10 mouse cellular contexts compared by ENCODE assay signal in the genomic region with DNA sequence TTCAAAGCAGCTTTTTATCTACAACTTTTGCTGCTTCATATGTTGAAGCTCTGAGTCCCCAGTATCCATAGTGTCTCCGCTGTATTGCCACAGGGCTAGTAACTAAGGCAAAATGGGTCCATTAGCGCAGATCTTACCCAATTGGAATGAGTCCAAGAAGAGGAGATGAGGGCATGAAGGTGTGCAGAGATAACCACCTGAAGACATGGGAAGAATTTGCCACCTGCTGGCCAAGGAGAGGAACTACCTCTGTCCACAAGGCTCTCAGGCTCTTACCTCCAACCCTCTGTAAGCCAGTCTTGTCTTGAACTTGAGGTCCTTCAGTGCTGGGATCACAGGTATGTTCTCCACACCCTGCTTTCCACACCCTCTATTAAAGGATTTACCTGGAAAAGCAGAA. TPM values are rescaled to one million over a fixed set of nuclear protein-coding genes. Genes with fewer than 3 reads are reported as not detected.
DNase-seq lines count a peak whose midpoint lies in the region; TF ChIP-seq lines count a peak whose summit lies in the region.
"Had no signal": no experiment of that assay in that cellular context is flagged by ENCODE, and none has a peak within 500 bp of the region (broad histone marks: within the 10 kb centered on the region; RNA-seq: fewer than 3 reads in every experiment).

No protein-coding gene starts in this region.

- H3K9ac ChIP-seq in heart, adult 2 months (ENCODE audit: low read depth, low read length), result no peak overlapping the region
- H3K9ac ChIP-seq in MEL (ENCODE audit: control insufficient read depth, low read depth, low read length, poor library complexity, severe bottlenecking), result no peak overlapping the region
- H3K9ac ChIP-seq: embryonic facial prominence, embryonic 13.5 days; lung, embryonic 15.5 days had no signal

- intact Hi-C loops in heart, adult 2 months (cut with DNase I), result no loop called here
- intact Hi-C loops in heart, postnatal 25 days (cut with DNase I), result loop anchor here (5.0 to 10.0 kb wide), 2 partner anchors 292 to 424 kb away; partner anchors contain the start of gene 2010109I03Rik

- no peak overlapping the region for H3K27ac ChIP-seq in heart, adult 2 months
- no peak overlapping the region for H3K27ac ChIP-seq in MEL (ENCODE audit: control insufficient read depth, low read depth, low read length)
- no peak overlapping the region for H3K27ac ChIP-seq in small intestine, adult 2 months (ENCODE audit: insufficient read depth, low read depth, low read length)
- H3K27ac ChIP-seq: embryonic facial prominence, embryonic 13.5 days; lung, embryonic 15.5 days had no signal

- H3K4me3 ChIP-seq in heart, adult 2 months, result no peak overlapping the region
- no peak overlapping the region for H3K4me3 ChIP-seq in MEL (ENCODE audit: control insufficient read depth in 1 of 2, insufficient read depth in 1 of 2, low read depth in 2 of 2, low read length in 2 of 2)
- no peak overlapping the region for H3K4me3 ChIP-seq in small intestine, adult 2 months (ENCODE audit: low read depth, low read length)
- H3K4me3 ChIP-seq: embryonic facial prominence, embryonic 13.5 days; lung, embryonic 15.5 days had no signal

- H3K9me3 ChIP-seq in MEL (replicated peaks; ENCODE audit: insufficient read depth, low read length), result no peaks in the 10 kb centered on the region
- H3K9me3 ChIP-seq: embryonic facial prominence, embryonic 13.5 days; lung, embryonic 15.5 days had no signal

- H3K4me1 ChIP-seq in heart, adult 2 months (ENCODE audit: control insufficient read depth, insufficient read depth, low read length), result no peaks in the 10 kb centered on the region
- no peaks in the 10 kb centered on the region for H3K4me1 ChIP-seq in MEL (ENCODE audit: control insufficient read depth in 1 of 2, insufficient read depth in 2 of 2, low read length in 2 of 2)
- H3K4me1 ChIP-seq in small intestine, adult 2 months (ENCODE audit: control insufficient read depth, insufficient read depth, insufficient read length, low read length), result no peaks in the 10 kb centered on the region
- H3K4me1 ChIP-seq: embryonic facial prominence, embryonic 13.5 days; lung, embryonic 15.5 days had no signal

- peak; percentile 67 for TF ChIP-seq CTCF in heart, adult 2 months (IDR thresholded peaks at IDR 0.05)
- peak; percentile 24 to 62 (median 43); a peak in 4 of 6 replicates for TF ChIP-seq CTCF in MEL (IDR thresholded peaks at IDR 0.05 in 2 of 3, conservative IDR thresholded peaks at IDR 0.05 in 1 of 3; ENCODE audit: control insufficient read depth in 1 of 3, insufficient read depth in 1 of 3, low read depth in 2 of 3, low read length in 3 of 3, poor library complexity in 1 of 3, severe bottlenecking in 1 of 3)
- peak; percentile 61; the same call in 1 of the 2 replicates for TF ChIP-seq CTCF in small intestine, adult 2 months (IDR thresholded peaks at IDR 0.05; ENCODE audit: extremely low read depth, insufficient read length, insufficient replicate concordance, low read depth, low read length)

- TF ChIP-seq POLR2A in heart, adult 2 months (IDR thresholded peaks at IDR 0.05; ENCODE audit: insufficient read depth, low read depth, low read length), result no peak
- no peak for TF ChIP-seq POLR2A in MEL (IDR thresholded peaks at IDR 0.05; ENCODE audit: control insufficient read depth in 1 of 2, insufficient read depth in 1 of 2, low read depth in 1 of 2, low read length in 2 of 2, poor library complexity in 1 of 2)
- no peak for TF ChIP-seq POLR2A in small intestine, adult 2 months (IDR thresholded peaks at IDR 0.05; ENCODE audit: low read depth, low read length)

- H3K79me2 ChIP-seq in heart, adult 2 months (replicated peaks; ENCODE audit: control insufficient read depth, insufficient read depth, low read length), result no peaks in the 10 kb centered on the region
- no peaks in the 10 kb centered on the region for H3K79me2 ChIP-seq in MEL (ENCODE audit: control insufficient read depth, insufficient read depth, low read length, poor library complexity)

- 63% methylated on average over 2 of the region's 2 CpGs for WGBS in heart, adult 2 months
- WGBS in small intestine, adult 2 months, result 39% methylated on average over 2 of the region's 2 CpGs

- TF ChIP-seq EP300 in heart, adult 2 months (IDR thresholded peaks at IDR 0.05; ENCODE audit: insufficient read depth, low read depth, low read length), result no peak
- TF ChIP-seq EP300 in MEL (IDR thresholded peaks at IDR 0.05; ENCODE audit: low read depth in 1 of 2, low read length in 2 of 2), result no peak

- H3K36me3 ChIP-seq in heart, adult 2 months (ENCODE audit: control insufficient read depth, insufficient read depth, low read length), result no peaks in the 10 kb centered on the region
- no peaks in the 10 kb centered on the region for H3K36me3 ChIP-seq in MEL (ENCODE audit: control insufficient read depth in 1 of 2, insufficient read depth in 2 of 2, low read length in 2 of 2)
- H3K36me3 ChIP-seq in small intestine, adult 2 months (ENCODE audit: control insufficient read depth, insufficient read depth, low read length), result no peaks in the 10 kb centered on the region
- H3K36me3 ChIP-seq: embryonic facial prominence, embryonic 13.5 days; lung, embryonic 15.5 days had no signal

- DNase-seq in heart, adult 2 months, result no peak
- no peak for DNase-seq in heart, postnatal 25 days (ENCODE audit: low spot score)
- DNase-seq in 3T3-L1 (ENCODE audit: low read depth, low spot score) (peak; percentile 49), MEL (ENCODE audit: low read depth, low spot score) (peak; percentile 32)
- DNase-seq in induced T-regulatory cell, adult 2 months (ENCODE audit: low read depth), result peak; percentile 77
- DNase-seq in layer of hippocampus, postnatal 10 days (ENCODE audit: low spot score in 2 of 2), result no peak
- no peak for DNase-seq in left cerebral cortex, adult 11 months (ENCODE audit: low spot score)

- H3K27me3 ChIP-seq in heart, adult 2 months (ENCODE audit: control insufficient read depth, insufficient read depth, low read length), result no peaks in the 10 kb centered on the region
- H3K27me3 ChIP-seq in MEL (ENCODE audit: control insufficient read depth in 1 of 2, insufficient read depth in 2 of 2, low read length in 2 of 2), result no peaks in the 10 kb centered on the region
- no peaks in the 10 kb centered on the region for H3K27me3 ChIP-seq in small intestine, adult 2 months (ENCODE audit: control insufficient read depth, insufficient read depth, low read length)
- H3K27me3 ChIP-seq: embryonic facial prominence, embryonic 13.5 days; lung, embryonic 15.5 days had no signal

- TF ChIP-seq RAD21 in MEL (IDR thresholded peaks at IDR 0.05; ENCODE audit: low read depth, low read length), result peak; percentile 15

TF ChIP-seq in MEL, 35 proteins besides CTCF, POLR2A, EP300 and RAD21:
- TF ChIP-seq MAFK (IDR thresholded peaks at IDR 0.05; ENCODE audit: borderline replicate concordance, low read depth, low read length) (no peak), BHLHE40 (IDR thresholded peaks at IDR 0.05; ENCODE audit: borderline replicate concordance, low read depth, low read length) (no peak), HCFC1 (IDR thresholded peaks at IDR 0.05; ENCODE audit: low read depth, low read length) (no peak), SMC3 (IDR thresholded peaks at IDR 0.05; ENCODE audit: low read depth, low read length) (peak; percentile 20; the same call in 1 of the 2 replicates), POLR2AphosphoS2 (IDR thresholded peaks at IDR 0.05; ENCODE audit: low read length) (no peak), ZMIZ1 (IDR thresholded peaks at IDR 0.05; ENCODE audit: low read depth, low read length) (no peak), MEF2A (IDR thresholded peaks at IDR 0.05; ENCODE audit: extremely low read depth, insufficient replicate concordance, low read depth, low read length, poor library complexity, severe bottlenecking) (no peak), TCF12 (IDR thresholded peaks at IDR 0.05; ENCODE audit: low read depth, low read length) (no peak)

RNA-seq across cellular contexts. Expression of gene BC025446, which starts 27.1 kb away (rescaled TPM):
- not detected for total RNA-seq in heart, adult 2 months (2021)
- polyA plus RNA-seq in heart, adult 2 months (2012; rRNA removed), result 0.15 TPM in 1 of 2 replicates, not detected in the other
- total RNA-seq in heart, postnatal 25 days (2021), result not detected
- not detected in 2 replicates for total RNA-seq in MEL (2012; rRNA removed)
- not detected for polyA plus RNA-seq in MEL (2012; ENCODE audit: insufficient read depth in 1 of 2, insufficient read length in 2 of 2, low read depth in 1 of 2, low replicate concordance in 2 of 2, missing spikeins in 1 of 2)
- 29.5 and 45.6 TPM in 2 replicates for polyA plus RNA-seq in small intestine, adult 2 months (2012; rRNA removed)
- not detected for total RNA-seq in layer of hippocampus, postnatal 10 days (2021)
- polyA plus RNA-seq: embryonic facial prominence, embryonic 13.5 days had no signal

RNA-seq across cellular contexts. Expression of gene Ly6g, which starts 34.1 kb away (rescaled TPM):
- total RNA-seq in heart, adult 2 months (2021), result not detected
- polyA plus RNA-seq in heart, adult 2 months (2012; rRNA removed), result not detected in 2 replicates
- total RNA-seq in heart, postnatal 25 days (2021), result not detected
- total RNA-seq in MEL (2012; rRNA removed), result not detected in 2 replicates
- not detected for polyA plus RNA-seq in MEL (2012; ENCODE audit: insufficient read depth in 1 of 2, insufficient read length in 2 of 2, low read depth in 1 of 2, low replicate concordance in 2 of 2, missing spikeins in 1 of 2)
- not detected in 2 replicates for polyA plus RNA-seq in small intestine, adult 2 months (2012; rRNA removed)
- not detected for total RNA-seq in layer of hippocampus, postnatal 10 days (2021)
- polyA plus RNA-seq: embryonic facial prominence, embryonic 13.5 days; lung, embryonic 15.5 days had no signal

Comparison
In these comparisons a context has a peak if more than half of its experiments do, and no peak if none do; other contexts are left out.
1. DNase-seq: peak in 3T3-L1 (single experiment), MEL (single experiment) and induced T-regulatory cell, adult 2 months (single experiment); none in heart, adult 2 months (0 of 2), heart, postnatal 25 days (single experiment), layer of hippocampus, postnatal 10 days (0 of 2) and left cerebral cortex, adult 11 months (single experiment).
2. Peak in every context shown above with its lines, with median percentiles within 50 percentile points of each other: CTCF ChIP-seq.